Mouse (Mus musculus) 3T3-L1 (cell line): ENCODE measurements at regions not wholly inside any gene's neighbourhood (a gene's known extent, or its start where the extent isn't known, plus 50 kb on each side); places are given as distances from the start of the nearest gene placed in this dataset.
"Not testable (repeated sequence)": the region's sequence is repeated elsewhere in the genome, so short reads cannot be mapped to it uniquely, and the experiment has no call there.

Experiments
- DNase-seq: peaks from one replicate; pipeline ENCODE4 v3.0.0-alpha.2; 2015; ENCODE audit warnings: low read depth, low spot score

GRCm38 (mm10) chr6:66397411-66397810 is 137.8 kb upstream of the Mad2l1 start:
- DNase-seq, result peak; percentile 44

GRCm38 (mm10) chr6:66398674-66399073 is 136.5 kb upstream of the Mad2l1 start:
- DNase-seq, result no peak

GRCm38 (mm10) chr6:66399091-66399755 is 136.0 kb upstream of the Mad2l1 start:
- no peak for DNase-seq

GRCm38 (mm10) chr6:66401468-66401867 is 133.7 kb upstream of the Mad2l1 start:
- no peak for DNase-seq

GRCm38 (mm10) chr6:66401868-66402440 is 133.2 kb upstream of the Mad2l1 start:
- DNase-seq, result no peak

- DNase-seq, result no peak
Measured at GRCm38 (mm10) chr6:66414822-66415221, 120.4 kb upstream of the Mad2l1 start.

GRCm38 (mm10) chr6:66419452-66420041 is 115.6 kb upstream of the Mad2l1 start:
- no peak for DNase-seq

- DNase-seq, result no peak
Measured at GRCm38 (mm10) chr6:66428370-66428769, 106.8 kb upstream of the Mad2l1 start.

- not testable (repeated sequence) for DNase-seq
Measured at GRCm38 (mm10) chr6:66450408-66450807, 84.8 kb upstream of the Mad2l1 start.

GRCm38 (mm10) chr6:66458172-66458571 is 77.0 kb upstream of the Mad2l1 start:
- DNase-seq, result no peak

GRCm38 (mm10) chr6:66464540-66464939 is 70.7 kb upstream of the Mad2l1 start:
- DNase-seq, result no peak

- no peak for DNase-seq
Measured at GRCm38 (mm10) chr6:66465137-66465853, 69.9 kb upstream of the Mad2l1 start.

GRCm38 (mm10) chr6:66466757-66467156 is 68.4 kb upstream of the Mad2l1 start:
- peak; percentile 69 for DNase-seq

GRCm38 (mm10) chr6:66470627-66471249 is 64.5 kb upstream of the Mad2l1 start:
- DNase-seq, result no peak

- DNase-seq, result no peak
Measured at GRCm38 (mm10) chr6:66471786-66472185, 63.4 kb upstream of the Mad2l1 start.

- no peak for DNase-seq
Measured at GRCm38 (mm10) chr6:66472697-66473096, 62.5 kb upstream of the Mad2l1 start.

GRCm38 (mm10) chr6:66477575-66477974 is 57.6 kb upstream of the Mad2l1 start:
- DNase-seq, result no peak

GRCm38 (mm10) chr6:66478326-66478964 is 56.7 kb upstream of the Mad2l1 start:
- DNase-seq, result no peak

- no peak for DNase-seq
Measured at GRCm38 (mm10) chr6:66479576-66479975, 55.6 kb upstream of the Mad2l1 start.

GRCm38 (mm10) chr6:66480207-66480606 is 55.0 kb upstream of the Mad2l1 start:
- peak; percentile 56 for DNase-seq

GRCm38 (mm10) chr6:66482797-66483196 is 52.4 kb upstream of the Mad2l1 start:
- DNase-seq, result no peak
